Mouse (Mus musculus): Measurements from ENCODE around the gene D8Ertd738e. TPM values are rescaled to one million over a fixed set of nuclear protein-coding genes. Genes with fewer than 3 reads are reported as not detected.

Gene D8Ertd738e
- total and polyA plus RNA-seq, 3 experiments = 158 to 249 (median 206) TPM

DNA sequence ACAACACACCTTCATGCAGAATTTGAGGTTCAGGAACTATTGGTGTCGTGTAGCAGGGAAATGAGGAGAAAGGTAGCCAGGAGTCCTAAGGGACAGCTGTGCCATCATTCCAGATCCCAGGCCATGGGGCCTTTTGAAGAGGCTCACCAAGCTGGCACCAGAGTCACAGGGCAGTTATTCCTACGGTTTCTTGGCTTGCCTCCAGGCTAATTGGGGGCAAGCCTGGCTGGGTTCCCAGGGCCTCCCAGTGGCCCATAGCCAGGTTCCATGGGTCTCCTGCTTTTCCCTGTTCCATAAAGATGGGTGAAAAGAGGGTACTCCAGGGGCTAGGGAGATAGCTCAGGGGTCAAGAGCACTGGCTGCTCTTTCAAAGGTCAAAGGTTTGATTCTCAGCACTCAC, 7.7 kb downstream of the D8Ertd738e start:
- 27% methylated on average over 2 of the region's 2 CpGs for WGBS
- no peaks in the 10 kb centered on the region for H3K36me3 ChIP-seq (ENCODE audit: control insufficient read depth, insufficient read depth, low read length)
- DNase-seq = no peak
- H3K9ac ChIP-seq (ENCODE audit: low read depth, low read length) = no peak overlapping the region
- TF ChIP-seq CTCF (IDR thresholded peaks at IDR 0.05) = no peak
- no peak for TF ChIP-seq EP300 (IDR thresholded peaks at IDR 0.05; ENCODE audit: insufficient read depth, low read depth, low read length)
- no peak for TF ChIP-seq POLR2A (IDR thresholded peaks at IDR 0.05; ENCODE audit: insufficient read depth, low read depth, low read length)
- H3K4me1 ChIP-seq (ENCODE audit: control insufficient read depth, insufficient read depth, low read length) = peaks cover 2% of the 10 kb centered on the region
- H3K27me3 ChIP-seq (ENCODE audit: control insufficient read depth, insufficient read depth, low read length) = no peaks in the 10 kb centered on the region
- intact Hi-C loops (cut with DNase I) = no loop called here
- H3K4me3 ChIP-seq = no peak overlapping the region
- H3K27ac ChIP-seq = no peak overlapping the region
- H3K79me2 ChIP-seq (replicated peaks; ENCODE audit: control insufficient read depth, insufficient read depth, low read length) = no peaks in the 10 kb centered on the region

DNA sequence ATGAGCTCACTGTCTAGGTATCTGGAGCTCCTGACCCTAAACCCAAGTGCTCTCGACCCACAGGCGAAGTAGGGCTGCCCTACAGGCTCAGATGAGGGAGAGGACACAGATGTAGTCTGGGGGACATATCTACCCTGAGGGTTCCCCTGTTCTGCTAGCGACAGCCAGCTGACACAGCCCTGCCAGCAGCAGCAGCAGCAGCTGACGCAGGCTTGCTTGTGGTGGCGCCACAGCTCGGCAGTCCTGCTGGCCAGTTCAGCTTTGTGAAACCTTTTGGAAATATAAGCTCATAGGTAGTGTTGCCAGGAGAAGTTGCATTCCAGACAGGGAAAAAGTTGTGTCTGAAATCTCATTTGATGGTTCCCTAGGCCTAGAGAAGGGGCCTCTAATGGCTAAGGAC, 8.4 kb downstream of the D8Ertd738e start:
- H3K36me3 ChIP-seq (ENCODE audit: control insufficient read depth, insufficient read depth, low read length) = no peaks in the 10 kb centered on the region
- intact Hi-C loops (cut with DNase I) = no loop called here
- 44% methylated on average over 6 of the region's 6 CpGs for WGBS
- no peak overlapping the region for H3K27ac ChIP-seq
- H3K27me3 ChIP-seq (ENCODE audit: control insufficient read depth, insufficient read depth, low read length) = no peaks in the 10 kb centered on the region
- no peak for TF ChIP-seq POLR2A (IDR thresholded peaks at IDR 0.05; ENCODE audit: insufficient read depth, low read depth, low read length)
- no peak for TF ChIP-seq CTCF (IDR thresholded peaks at IDR 0.05)
- TF ChIP-seq EP300 (IDR thresholded peaks at IDR 0.05; ENCODE audit: insufficient read depth, low read depth, low read length) = no peak
- H3K9ac ChIP-seq (ENCODE audit: low read depth, low read length) = no peak overlapping the region
- H3K4me3 ChIP-seq = no peak overlapping the region
- peaks cover 2% of the 10 kb centered on the region for H3K4me1 ChIP-seq (ENCODE audit: control insufficient read depth, insufficient read depth, low read length)
- H3K79me2 ChIP-seq (replicated peaks; ENCODE audit: control insufficient read depth, insufficient read depth, low read length) = peaks cover 2% of the 10 kb centered on the region; the same call in 1 of the 2 replicates
- DNase-seq = no peak

DNA sequence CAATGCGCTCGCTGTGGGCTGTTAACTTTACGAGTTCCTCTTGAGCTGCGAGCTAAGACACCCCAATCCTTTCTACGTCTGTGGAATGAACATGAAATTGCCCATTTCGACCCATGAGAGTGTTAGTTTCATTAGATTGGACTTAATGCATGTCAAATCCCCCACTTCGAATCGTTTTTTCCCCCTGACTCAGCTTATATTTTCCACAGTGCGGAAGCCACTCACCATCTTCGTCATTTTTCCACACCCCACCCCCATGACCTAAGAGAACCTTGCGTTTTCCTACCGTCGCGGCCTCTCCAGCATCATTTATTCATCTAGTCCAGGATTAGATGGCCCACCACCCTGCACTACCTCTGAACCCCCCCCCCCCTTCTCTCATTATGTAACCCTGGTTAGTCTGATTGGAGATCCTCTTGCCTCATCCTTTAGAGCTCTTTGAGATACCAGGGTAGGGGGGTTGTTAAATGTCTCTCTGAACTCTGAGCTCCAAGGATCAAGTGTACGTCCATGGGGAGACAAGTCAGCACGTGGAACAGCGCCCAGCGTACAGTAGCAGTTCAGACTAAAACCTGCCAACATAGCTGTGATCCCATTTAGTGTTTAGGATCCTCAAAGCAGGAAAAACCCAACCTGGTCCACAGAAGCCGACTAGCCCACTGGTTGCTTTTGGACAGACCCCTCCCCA, 11.8 kb downstream of the D8Ertd738e start:
- no peak for DNase-seq

DNA sequence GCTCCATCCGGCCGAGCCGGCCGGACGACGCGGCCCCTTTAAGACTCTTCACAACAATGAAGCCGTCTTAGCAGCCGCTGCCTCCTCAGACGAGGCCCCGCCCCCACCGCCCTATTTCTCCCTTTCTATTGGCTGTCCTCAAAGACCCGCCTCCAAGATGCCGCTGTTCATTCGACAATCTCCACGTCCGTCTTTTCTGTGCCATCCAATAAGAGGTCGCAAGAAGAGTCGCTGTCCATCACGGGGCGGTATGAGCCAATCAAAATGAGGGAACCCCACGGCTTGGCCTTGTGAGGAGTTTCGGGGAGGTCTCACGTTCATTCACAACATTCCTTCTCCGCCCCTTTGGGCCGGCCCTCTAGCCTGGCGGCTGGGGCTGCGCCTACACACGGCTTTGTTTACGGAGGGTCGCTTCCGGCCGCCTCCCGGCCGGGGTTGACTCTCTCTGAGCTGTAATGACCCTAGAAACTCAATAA, 12.5 kb downstream of the D8Ertd738e start, which contains the start of gene Zswim4:
Gene Zswim4, minus strand, starts transcription at position 58 of the 476 bp plus-strand sequence.
- under 1% methylated on average over 35 of the region's 35 CpGs for WGBS

More for the DNA sequence above, 11.8 kb downstream of the D8Ertd738e start:
- TF ChIP-seq POLR2A (IDR thresholded peaks at IDR 0.05; ENCODE audit: insufficient read depth, low read depth, low read length) = no peak; the same call in 1 of the 2 replicates
- no peak for TF ChIP-seq CTCF (IDR thresholded peaks at IDR 0.05)
- no peak for TF ChIP-seq EP300 (IDR thresholded peaks at IDR 0.05; ENCODE audit: insufficient read depth, low read depth, low read length)
- peaks cover 2% of the 10 kb centered on the region; the same call in 1 of the 2 replicates for H3K79me2 ChIP-seq (replicated peaks; ENCODE audit: control insufficient read depth, insufficient read depth, low read length)
- H3K27ac ChIP-seq = peak overlapping the region; percentile 94
- no peaks in the 10 kb centered on the region for H3K27me3 ChIP-seq (ENCODE audit: control insufficient read depth, insufficient read depth, low read length)
- WGBS = 12% methylated on average over 19 of the region's 19 CpGs
- peak overlapping the region; percentile 54 for H3K4me3 ChIP-seq
- no peaks in the 10 kb centered on the region for H3K36me3 ChIP-seq (ENCODE audit: control insufficient read depth, insufficient read depth, low read length)
- intact Hi-C loops (cut with DNase I) = loop anchor here (1.0 to 2.0 kb wide), 2 partner anchors 12 to 19 kb away; partner anchors contain the start of genes D8Ertd738e and Mri1
- peak overlapping the region; percentile 74 for H3K9ac ChIP-seq (ENCODE audit: low read depth, low read length)
- H3K4me1 ChIP-seq (ENCODE audit: control insufficient read depth, insufficient read depth, low read length) = peaks cover 9% of the 10 kb centered on the region

DNA sequence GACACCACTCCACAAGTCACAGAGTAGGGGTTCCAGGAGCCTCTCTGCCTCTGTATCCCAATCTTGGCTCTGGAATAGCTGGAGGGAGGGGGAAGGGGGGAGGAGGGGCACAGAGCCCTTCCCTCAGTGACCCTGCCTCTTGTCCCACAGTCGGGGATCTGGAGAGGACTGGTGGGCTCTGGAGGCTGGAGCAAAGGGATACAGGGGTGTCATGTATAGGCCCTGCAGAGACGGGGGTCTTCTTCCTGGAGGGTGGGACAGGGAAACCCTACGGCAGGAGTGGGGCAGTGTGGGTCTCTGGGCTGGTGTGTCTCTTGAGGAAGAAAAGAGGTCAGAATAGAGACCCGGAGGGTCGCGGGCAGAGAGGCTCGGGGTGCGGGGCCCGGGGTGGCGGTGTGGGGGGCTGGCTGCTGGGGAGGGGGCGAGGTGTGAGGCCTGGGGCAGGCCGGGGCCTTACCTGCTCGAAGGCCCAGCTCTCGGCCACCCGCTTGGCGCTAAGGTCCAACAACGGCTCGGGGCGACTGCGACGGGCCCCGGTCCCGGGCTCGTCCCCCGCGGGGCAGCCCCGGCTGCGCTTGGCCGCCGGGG, 13.0 kb downstream of the D8Ertd738e start:
- intact Hi-C loops (cut with DNase I) = loop anchor here (2.0 kb wide), 1 partner anchor 20 kb away; the partner anchor contains the start of gene Mri1
- DNase-seq = peak in 1 of 2 experiments; percentile 13

More for the DNA sequence above, 12.5 kb downstream of the D8Ertd738e start, which contains the start of gene Zswim4:
- H3K4me3 ChIP-seq = peak within 1 kb of the TSS; percentile 88
- no peaks in the 10 kb centered on the region for H3K36me3 ChIP-seq (ENCODE audit: control insufficient read depth, insufficient read depth, low read length)
- intact Hi-C loops (cut with DNase I) = loop anchor here (1.0 to 2.0 kb wide), 2 partner anchors 12 to 20 kb away; partner anchors contain the start of genes D8Ertd738e and Mri1
- peaks cover 9% of the 10 kb centered on the region for H3K4me1 ChIP-seq (ENCODE audit: control insufficient read depth, insufficient read depth, low read length)
- H3K27ac ChIP-seq = peak within 1 kb of the TSS; percentile 95
- peak; percentile 98 to 99 for DNase-seq
- peak within 1 kb of the TSS; percentile 93 for H3K9ac ChIP-seq (ENCODE audit: low read depth, low read length)
- peaks cover 2% of the 10 kb centered on the region; the same call in 1 of the 2 replicates for H3K79me2 ChIP-seq (replicated peaks; ENCODE audit: control insufficient read depth, insufficient read depth, low read length)
- H3K27me3 ChIP-seq (ENCODE audit: control insufficient read depth, insufficient read depth, low read length) = no peaks in the 10 kb centered on the region
- TF ChIP-seq EP300 (IDR thresholded peaks at IDR 0.05; ENCODE audit: insufficient read depth, low read depth, low read length) (peak; percentile 23; the same call in 1 of the 2 replicates), POLR2A (IDR thresholded peaks at IDR 0.05; ENCODE audit: insufficient read depth, low read depth, low read length) (peak; percentile 88), CTCF (IDR thresholded peaks at IDR 0.05) (peak; percentile 27)

More for the DNA sequence above, 13.0 kb downstream of the D8Ertd738e start:
- Histone ChIP-seq H3K27ac (peak overlapping the region; percentile 95), H3K36me3 (ENCODE audit: control insufficient read depth, insufficient read depth, low read length) (no peaks in the 10 kb centered on the region), H3K27me3 (ENCODE audit: control insufficient read depth, insufficient read depth, low read length) (no peaks in the 10 kb centered on the region), H3K4me1 (ENCODE audit: control insufficient read depth, insufficient read depth, low read length) (peaks cover 9% of the 10 kb centered on the region), H3K79me2 (replicated peaks; ENCODE audit: control insufficient read depth, insufficient read depth, low read length) (peaks cover 2% of the 10 kb centered on the region; the same call in 1 of the 2 replicates), H3K9ac (ENCODE audit: low read depth, low read length) (peak overlapping the region; percentile 93), H3K4me3 (peak overlapping the region; percentile 88)
- under 1% methylated on average over 29 of the region's 30 CpGs for WGBS
- TF ChIP-seq EP300 (IDR thresholded peaks at IDR 0.05; ENCODE audit: insufficient read depth, low read depth, low read length) = no peak
- no peak for TF ChIP-seq CTCF (IDR thresholded peaks at IDR 0.05)
- TF ChIP-seq POLR2A (IDR thresholded peaks at IDR 0.05; ENCODE audit: insufficient read depth, low read depth, low read length) = no peak
